Mouse (Mus musculus) G1E (cell line): ENCODE data around the gene Rasgef1b.

Experiments
- CTCF ChIP-seq: IDR thresholded peaks from 2 replicates; pipeline ENCODE4 v1.5.1; 2012; ENCODE audit warnings: low read depth, low read length, inconsistent platforms, mixed read lengths
- TAL1 ChIP-seq: conservative IDR thresholded peaks from 2 replicates; pipeline ENCODE4 v1.6.1; 2012; ENCODE audit warnings: low read depth, low read length, inconsistent platforms, mixed read lengths

GRCm38 (mm10) chr5:99582055-99582454, 146.8 kb downstream of the Rasgef1b start:
- TF ChIP-seq CTCF (no peak), TAL1 (no peak)
